Mouse (Mus musculus) testis, postnatal 14 days (tissue): ENCODE measurements at regions not wholly inside any gene's neighbourhood (a gene's known extent, or its start where the extent isn't known, plus 50 kb on each side); places are given as distances from the start of the nearest gene placed in this dataset.
A peak's percentile ranks its signal among the peaks of the same experiment; 100 is the strongest.

Experiments used
- DNase-seq: peaks from one replicate; pipeline ENCODE4 v3.0.0; 2021; ENCODE audit warnings: low spot score

- no peak for DNase-seq
These were observed 244.0 kb downstream of the Ttll7 start for GRCm38 (mm10) chr3:147096179-147096578.

GRCm38 (mm10) chr3:147098065-147098580 is 246.0 kb downstream of the Ttll7 start:
- DNase-seq: no peak

- DNase-seq: no peak
These were observed 246.4 kb downstream of the Ttll7 start for GRCm38 (mm10) chr3:147098611-147099010.

DNA sequence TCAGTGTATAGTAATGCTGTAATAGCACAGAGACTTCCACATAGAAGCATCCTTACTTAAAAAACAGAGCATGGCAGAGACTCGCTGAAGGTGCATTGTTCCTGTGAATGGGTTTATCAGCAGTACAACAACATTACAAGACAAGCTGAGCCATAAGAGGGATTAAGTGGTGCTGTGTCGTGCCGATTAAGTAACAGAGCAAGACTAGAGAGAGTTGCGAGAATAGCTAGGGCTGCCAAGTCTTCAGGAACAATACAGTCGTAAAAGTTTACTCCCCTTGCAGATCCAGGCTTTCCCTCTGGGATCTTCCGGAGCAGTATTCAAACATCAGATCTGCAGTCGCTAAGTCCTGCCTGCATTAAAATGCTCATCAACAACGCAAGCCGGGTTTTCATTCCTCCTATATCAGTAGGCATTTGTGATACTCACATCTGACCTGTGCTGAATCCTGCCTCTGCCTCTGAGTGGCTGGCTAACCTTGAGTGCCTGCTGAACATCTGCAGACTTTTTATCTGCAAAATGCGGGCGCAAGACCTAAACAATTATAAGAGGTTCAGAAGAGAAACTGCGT is 247.1 kb downstream of the Ttll7 start:
- no peak for DNase-seq

DNA sequence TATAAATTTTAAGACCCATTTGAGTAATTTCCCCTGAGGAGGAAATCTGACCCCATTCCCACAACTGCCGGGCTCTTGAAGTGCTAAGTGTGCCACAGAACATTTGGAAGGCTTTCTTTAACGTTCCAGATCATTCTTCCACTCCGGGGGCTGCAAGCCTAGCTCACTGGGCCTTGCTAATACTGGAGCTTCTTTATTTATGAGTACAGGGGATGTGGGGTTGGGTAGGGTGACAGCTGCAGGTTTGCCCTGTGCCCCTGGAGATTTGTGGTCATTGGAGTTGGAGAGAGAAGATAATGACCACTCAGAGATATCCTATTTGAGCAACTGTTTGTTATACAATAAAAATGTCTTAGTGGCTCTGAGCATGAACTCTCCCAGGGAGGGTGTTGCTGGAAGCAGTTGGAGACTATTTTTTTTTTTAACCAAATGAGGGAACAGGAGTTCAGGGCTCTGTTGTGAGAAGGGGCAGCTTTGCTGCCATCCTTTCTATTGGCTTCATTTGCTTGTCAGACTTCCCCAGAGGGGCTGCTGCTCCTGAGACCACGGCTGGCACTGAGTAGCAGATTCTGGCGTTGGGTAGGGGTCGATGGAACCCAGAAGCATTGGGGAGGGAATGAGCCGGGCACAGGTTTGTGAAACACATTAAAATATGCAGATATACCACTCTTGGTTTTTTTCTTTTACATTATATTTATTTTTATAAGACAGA is 249.0 kb downstream of the Ttll7 start:
- no peak for DNase-seq

- DNase-seq: no peak
These were observed 249.6 kb downstream of the Ttll7 start for GRCm38 (mm10) chr3:147101765-147102113.

DNA sequence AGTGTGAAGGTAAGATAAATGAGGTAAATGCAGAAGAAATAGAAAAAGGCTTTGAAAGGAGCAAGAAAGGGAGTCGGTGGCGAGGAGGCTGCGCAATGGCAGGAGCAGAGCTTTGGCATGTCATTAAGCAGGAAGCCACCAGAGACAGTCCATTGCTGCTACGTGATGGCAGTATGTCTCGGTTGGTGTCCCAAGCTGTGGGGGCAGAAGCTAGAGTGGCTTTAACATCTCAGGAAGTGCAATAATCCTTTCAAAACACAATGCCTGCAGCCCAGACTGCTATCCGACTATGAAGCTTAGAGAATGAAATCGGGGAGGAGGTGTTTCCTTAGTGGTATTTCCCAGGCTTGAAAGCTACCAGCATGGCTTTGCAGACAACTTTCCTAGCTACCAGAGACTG is 251.3 kb downstream of the Ttll7 start:
- DNase-seq: no peak

- no peak for DNase-seq
These were observed 265.4 kb downstream of the Ttll7 start for GRCm38 (mm10) chr3:147117609-147118008.

- DNase-seq: no peak
These were observed 265.9 kb downstream of the Ttll7 start for GRCm38 (mm10) chr3:147118092-147118491.

DNA sequence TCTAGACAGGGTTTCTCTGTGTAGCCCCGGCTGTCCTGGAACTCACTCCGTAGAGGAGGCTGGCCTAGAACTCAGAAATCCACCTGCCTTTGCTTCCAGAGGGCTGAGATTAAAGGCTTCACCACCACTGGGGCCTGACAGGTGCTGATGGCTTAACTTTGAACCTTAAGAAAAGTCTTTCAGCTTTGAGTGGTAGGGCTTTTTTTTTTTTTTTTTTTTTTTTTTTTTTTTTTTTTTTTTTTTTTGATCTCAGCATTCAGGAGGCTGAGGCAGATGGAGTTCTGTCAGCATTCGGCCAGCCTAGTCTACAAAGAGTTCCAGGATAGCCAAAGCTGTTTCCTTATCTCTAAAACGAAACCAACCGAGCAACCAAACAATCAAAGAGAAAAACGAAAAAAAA is 266.5 kb downstream of the Ttll7 start:
- no peak for DNase-seq

DNA sequence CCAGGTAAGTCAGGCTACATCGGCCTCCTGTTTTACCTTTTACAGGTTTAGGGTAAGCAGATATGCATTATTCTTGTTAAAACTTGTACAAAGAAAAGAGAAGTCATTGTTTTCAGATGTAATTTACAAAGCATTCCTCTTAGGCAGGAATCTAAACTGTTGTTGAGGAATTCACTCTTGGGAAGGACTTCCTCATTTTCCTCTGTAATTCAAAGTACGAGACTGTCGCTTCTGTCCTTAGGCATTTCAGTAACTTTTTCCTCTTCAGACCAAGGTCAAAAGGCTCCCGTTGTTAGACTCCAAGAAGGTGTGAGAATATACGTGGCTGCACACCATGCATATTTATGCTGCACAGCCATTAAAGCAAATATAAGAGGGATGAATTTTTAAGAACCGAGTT is 269.7 kb downstream of the Ttll7 start:
- no peak for DNase-seq

DNA sequence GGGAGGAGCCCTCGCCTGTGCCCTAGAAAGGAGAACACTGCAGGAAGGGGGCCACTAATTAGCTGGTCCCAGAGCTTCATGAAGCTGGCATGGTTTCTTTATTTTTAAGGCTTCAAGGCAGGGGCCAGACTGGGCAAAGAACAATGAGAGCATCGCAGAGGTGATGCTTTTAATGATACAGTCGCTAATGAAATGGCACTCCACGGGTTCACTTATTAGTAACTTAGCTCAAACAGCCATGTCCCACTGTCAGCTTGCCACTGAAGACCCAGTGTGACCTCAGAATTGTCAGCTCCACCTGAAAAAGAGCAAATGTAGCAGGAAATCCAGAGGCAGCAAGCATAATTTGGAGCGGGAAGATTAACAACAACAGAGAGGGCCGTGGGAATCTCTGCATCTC is 275.6 kb downstream of the Ttll7 start:
- DNase-seq: no peak

DNA sequence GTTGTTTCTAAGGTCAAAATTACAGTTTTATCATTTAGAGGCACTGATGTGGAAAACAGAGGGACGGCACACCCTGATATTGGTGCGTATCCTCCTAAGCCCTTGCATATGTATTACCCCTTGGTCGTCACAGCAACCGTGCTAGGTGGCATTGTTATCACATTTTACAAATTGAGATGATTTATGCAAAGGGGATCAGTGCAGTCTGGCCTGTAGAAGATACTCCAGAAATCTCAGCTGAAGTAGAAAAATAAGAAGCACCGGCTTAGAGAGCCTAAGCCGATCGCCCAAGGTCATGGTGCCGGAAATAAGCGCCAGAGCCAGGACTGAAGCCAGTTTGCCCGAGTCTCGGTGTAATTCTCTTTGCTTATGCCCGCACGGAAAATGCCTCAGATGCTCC is 280.7 kb downstream of the Ttll7 start:
- DNase-seq: no peak

- DNase-seq: no peak
These were observed 281.2 kb downstream of the Ttll7 start for GRCm38 (mm10) chr3:147133408-147133807.

GRCm38 (mm10) chr3:147140414-147140813 is 288.2 kb downstream of the Ttll7 start:
- no peak for DNase-seq

GRCm38 (mm10) chr3:147153456-147153855 is 301.3 kb downstream of the Ttll7 start:
- no peak for DNase-seq

- no peak for DNase-seq
These were observed 301.8 kb downstream of the Ttll7 start for GRCm38 (mm10) chr3:147153998-147154397.

DNA sequence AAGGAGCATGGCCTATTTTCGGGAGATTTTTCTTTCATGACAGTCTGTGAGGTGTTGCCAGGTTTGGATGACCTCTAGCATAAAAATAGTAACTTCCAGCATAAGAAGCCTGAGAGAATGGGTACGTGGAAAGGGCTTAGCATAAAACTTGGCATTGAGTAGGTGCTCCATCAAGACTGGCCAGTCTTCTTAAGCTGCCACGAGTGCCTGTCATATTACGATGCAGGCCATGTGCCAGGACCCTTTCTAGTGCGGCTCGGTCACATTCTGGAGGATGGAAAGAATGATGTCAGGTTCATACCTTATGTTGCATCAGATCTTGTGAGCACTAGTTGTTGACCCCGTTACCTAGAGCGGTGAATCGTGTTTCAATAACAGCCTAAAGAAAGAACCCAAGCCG is 311.0 kb downstream of the Ttll7 start:
- DNase-seq: no peak

- DNase-seq: no peak
These were observed 311.4 kb downstream of the Ttll7 start for GRCm38 (mm10) chr3:147163540-147163939.

DNA sequence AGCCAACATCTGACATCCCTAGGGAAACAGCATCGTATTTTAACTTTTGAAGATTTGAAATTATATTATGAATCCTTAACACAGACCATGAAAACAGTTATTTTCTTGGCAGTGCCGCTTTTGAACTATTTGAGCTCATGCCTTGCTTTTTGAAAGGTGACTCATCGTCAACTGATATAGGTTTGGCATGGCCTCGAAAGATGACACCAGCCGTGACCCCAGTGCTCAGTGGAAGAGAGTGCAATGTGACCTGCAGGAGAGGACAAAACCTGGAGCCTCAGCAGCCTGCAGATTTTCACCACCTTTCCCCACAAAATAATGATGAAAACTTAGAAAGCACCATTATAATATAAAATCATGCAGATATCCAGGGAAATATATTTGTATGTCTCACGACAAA is 312.8 kb downstream of the Ttll7 start:
- no peak for DNase-seq

DNA sequence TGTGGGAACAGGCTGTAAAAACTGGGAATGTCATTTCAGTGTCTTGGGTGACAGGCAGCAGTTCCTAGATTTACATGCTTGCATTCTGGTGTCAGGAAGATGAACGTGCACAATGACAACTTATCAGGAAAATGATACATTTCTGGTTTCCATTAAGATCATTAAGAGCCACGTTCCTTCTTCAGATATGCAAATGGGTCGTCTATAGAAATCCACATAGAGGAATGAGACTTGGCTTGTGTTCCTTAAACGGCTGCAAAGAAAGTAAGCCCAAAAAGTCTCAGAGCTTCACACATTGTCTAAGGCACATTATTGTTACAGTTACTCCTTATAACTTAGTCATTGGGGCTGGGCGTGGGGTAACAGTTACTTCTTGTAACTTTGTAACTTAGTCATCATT is 314.4 kb downstream of the Ttll7 start:
- peak; percentile 37 for DNase-seq

DNA sequence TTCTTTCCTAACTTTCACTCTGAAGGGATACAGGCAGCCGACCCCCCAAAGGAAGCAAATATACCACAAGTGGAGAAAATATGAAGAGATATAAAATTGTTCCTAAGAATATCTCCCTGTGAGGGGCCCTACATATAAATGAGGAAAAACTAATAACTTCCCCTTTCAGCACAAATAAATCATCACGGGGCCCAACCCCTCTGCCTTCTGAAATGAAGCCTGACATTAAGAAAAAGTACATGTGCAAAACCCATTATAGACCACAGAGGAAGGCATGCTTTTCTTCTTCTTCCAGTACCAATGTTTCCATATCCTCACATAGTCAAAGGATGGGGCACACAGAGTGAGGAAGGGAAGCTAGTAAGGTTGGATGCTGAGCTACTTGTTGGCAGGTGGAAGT is 317.0 kb downstream of the Ttll7 start:
- DNase-seq: no peak

- DNase-seq: no peak
These were observed 317.9 kb downstream of the Ttll7 start for GRCm38 (mm10) chr3:147170106-147170505.

DNA sequence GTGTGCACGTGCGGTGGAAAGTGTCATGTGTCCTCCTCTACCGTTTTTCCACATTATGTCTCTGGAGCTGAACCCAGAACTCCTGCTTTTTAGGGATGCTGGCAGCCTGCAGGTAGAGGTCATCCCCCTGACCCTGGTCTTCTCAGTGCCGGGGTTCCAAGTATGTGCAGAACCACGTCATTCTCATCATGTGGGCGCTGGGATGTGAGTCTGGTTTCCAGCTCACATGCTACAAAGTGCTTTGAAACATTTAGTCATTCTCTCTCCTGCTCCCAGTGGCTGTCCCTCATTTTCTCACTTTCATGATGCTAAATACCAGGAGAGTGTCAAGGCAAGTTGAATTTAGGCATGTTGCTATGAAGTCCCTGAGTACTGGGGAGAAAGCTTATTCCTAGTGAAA is 326.6 kb downstream of the Ttll7 start:
- DNase-seq: no peak
